Comparison of ENCODE assay signal across 8 mouse cellular contexts in the genomic region with DNA sequence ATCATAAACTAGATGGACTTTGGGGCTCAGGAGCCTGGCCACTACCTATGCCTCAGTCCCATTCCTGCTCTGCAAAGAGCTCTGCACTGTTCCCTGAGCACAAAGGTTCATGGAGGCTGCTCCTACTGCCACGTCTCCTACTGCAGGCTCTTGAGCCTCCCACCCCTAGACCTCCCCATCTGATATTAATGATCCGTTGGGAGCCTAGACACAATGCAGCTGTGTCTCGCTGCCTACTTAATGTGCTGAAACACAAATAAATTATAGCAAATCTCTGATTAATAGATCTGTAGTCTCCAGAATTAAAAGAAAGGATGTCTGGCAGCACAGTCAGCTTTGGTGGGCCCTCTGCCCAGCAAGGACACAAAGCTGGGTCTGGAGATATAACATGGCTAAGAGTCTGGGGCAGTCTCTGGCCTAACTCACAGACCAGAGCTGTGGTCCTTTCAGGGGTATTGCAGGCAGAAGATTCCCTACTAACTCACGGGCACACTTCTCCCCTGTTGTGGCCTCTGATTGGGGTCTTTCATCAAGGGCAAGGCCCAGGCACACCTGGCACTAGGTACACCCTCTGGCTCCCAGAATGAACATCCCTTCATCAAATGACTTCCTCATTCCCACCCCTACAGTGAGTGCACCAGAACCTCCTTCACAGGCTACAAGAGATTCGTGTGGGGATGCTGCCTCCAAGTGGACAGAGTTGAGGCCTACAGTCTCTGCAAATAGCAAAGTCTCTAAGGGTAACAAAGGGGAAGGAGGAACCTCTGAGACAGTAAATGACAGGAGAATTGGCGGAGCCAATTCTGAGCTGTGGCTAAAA. TPM values are rescaled to one million over a fixed set of nuclear protein-coding genes. Genes with fewer than 3 reads are reported as not detected.
DNase-seq lines count a peak whose midpoint lies in the region; ATAC-seq and TF ChIP-seq lines count a peak whose summit lies in the region.

No protein-coding gene starts in this region.

- no peak overlapping the region for H3K4me3 ChIP-seq in heart, embryonic 11.5 days (ENCODE audit: low read depth, low read length)
- no peak overlapping the region for H3K4me3 ChIP-seq in cortical plate, adult 2 months (ENCODE audit: insufficient read depth, low read length)
- no peak overlapping the region for H3K4me3 ChIP-seq in intestine, embryonic 15.5 days (replicated peaks)
- H3K4me3 ChIP-seq in midbrain, embryonic 11.5 days (ENCODE audit: low read depth, low read length) = no peak overlapping the region

- intact Hi-C loops in left cerebral cortex, postnatal 25 days (cut with DNase I) = loop anchor here (1.0 to 5.0 kb wide), 3 partner anchors 44 to 142 kb away; no protein-coding TSS in a partner anchor

- no peak overlapping the region for H3K4me2 ChIP-seq in heart, embryonic 11.5 days
- H3K4me2 ChIP-seq in intestine, embryonic 15.5 days (replicated peaks) = no peak overlapping the region
- H3K4me2 ChIP-seq in midbrain, embryonic 11.5 days = no peak overlapping the region

- no peak for TF ChIP-seq POLR2A in cortical plate, adult 2 months (IDR thresholded peaks at IDR 0.05; ENCODE audit: extremely low read depth, insufficient read depth, low read length)

- H3K27me3 ChIP-seq in heart, embryonic 11.5 days (ENCODE audit: control insufficient read depth, insufficient read depth, low read length) = no peaks in the 10 kb centered on the region
- no peaks in the 10 kb centered on the region for H3K27me3 ChIP-seq in intestine, embryonic 15.5 days (replicated peaks)
- no peaks in the 10 kb centered on the region for H3K27me3 ChIP-seq in midbrain, embryonic 11.5 days (ENCODE audit: control insufficient read depth, insufficient read depth, low read length)

- peaks cover 6% of the 10 kb centered on the region; the same call in 1 of the 2 replicates for H3K36me3 ChIP-seq in heart, embryonic 11.5 days (ENCODE audit: control insufficient read depth, insufficient read depth, low read length)
- H3K36me3 ChIP-seq in intestine, embryonic 15.5 days = peaks cover 20% of the 10 kb centered on the region
- no peaks in the 10 kb centered on the region for H3K36me3 ChIP-seq in midbrain, embryonic 11.5 days (ENCODE audit: control insufficient read depth, insufficient read depth, low read length)

- no peak for ATAC-seq in heart, embryonic 11.5 days (replicated peaks; ENCODE audit: insufficient number of reproducible peaks, low FRiP score, low TSS enrichment)
- peak; percentile 84 for ATAC-seq in intestine, embryonic 15.5 days
- peak; percentile 81 for ATAC-seq in midbrain, embryonic 11.5 days (ENCODE audit: low FRiP score)

- no peaks in the 10 kb centered on the region for H3K4me1 ChIP-seq in heart, embryonic 11.5 days (ENCODE audit: control insufficient read depth, insufficient read depth, low read length)
- no peaks in the 10 kb centered on the region; the same call in 1 of the 2 replicates for H3K4me1 ChIP-seq in cortical plate, adult 2 months (ENCODE audit: control insufficient read depth, insufficient read depth, low read length)
- no peaks in the 10 kb centered on the region for H3K4me1 ChIP-seq in intestine, embryonic 15.5 days (replicated peaks)
- no peaks in the 10 kb centered on the region for H3K4me1 ChIP-seq in midbrain, embryonic 11.5 days (ENCODE audit: control insufficient read depth, insufficient read depth, low read length)

- no peak overlapping the region for H3K9ac ChIP-seq in heart, embryonic 11.5 days (ENCODE audit: low read depth, low read length)
- H3K9ac ChIP-seq in intestine, embryonic 15.5 days = no peak overlapping the region
- no peak overlapping the region for H3K9ac ChIP-seq in midbrain, embryonic 11.5 days (ENCODE audit: low read length)

- no peak overlapping the region for H3K27ac ChIP-seq in heart, embryonic 11.5 days (ENCODE audit: low read depth, low read length)
- H3K27ac ChIP-seq in cortical plate, adult 2 months (ENCODE audit: insufficient read depth, low read length) = no peak overlapping the region
- H3K27ac ChIP-seq in intestine, embryonic 15.5 days = no peak overlapping the region
- no peak overlapping the region for H3K27ac ChIP-seq in midbrain, embryonic 11.5 days (ENCODE audit: low read depth, low read length)

- 49% methylated on average over 6 of the region's 6 CpGs for WGBS in heart, embryonic 11.5 days (ENCODE audit: insufficient replicate concordance)
- 51% methylated on average over 6 of the region's 6 CpGs for whole genome bisulfite sequencing in intestine, embryonic 15.5 days
- 63% methylated on average over 6 of the region's 6 CpGs for WGBS in midbrain, embryonic 11.5 days

- no peaks in the 10 kb centered on the region for H3K9me3 ChIP-seq in heart, embryonic 11.5 days (replicated peaks; ENCODE audit: control insufficient read depth, low read length)
- H3K9me3 ChIP-seq in intestine, embryonic 15.5 days = no peaks in the 10 kb centered on the region
- no peaks in the 10 kb centered on the region for H3K9me3 ChIP-seq in midbrain, embryonic 11.5 days (ENCODE audit: control insufficient read depth, low read length)

- DNase-seq in heart, adult 11 months = peak; percentile 97
- peak; percentile 37 to 38 for DNase-seq in gastrocnemius, adult 8-10 months (ENCODE audit: low spot score in 2 of 2)
- DNase-seq in left cerebral cortex, postnatal 25 days (ENCODE audit: low spot score in 2 of 2) = peak; percentile 73 to 84
- peak; percentile 95 for DNase-seq in midbrain, embryonic 11.5 days (ENCODE audit: low spot score, missing footprints)
- DNase-seq in right cerebral cortex, postnatal 4 days = peak; percentile 68

- TF ChIP-seq CTCF in cortical plate, adult 2 months (IDR thresholded peaks at IDR 0.05; ENCODE audit: extremely low read depth, insufficient read depth, low read length) = peak; percentile 95

RNA-seq across cellular contexts. Expression of gene Chid1, which starts 14.7 kb away (rescaled TPM):
- 35.0 and 46.7 TPM in 2 replicates for polyA plus RNA-seq in heart, embryonic 11.5 days (2014; fragmentation: Nextera tagmentation; extraction: Ambion mirVana)
- 43.0 and 48.8 TPM in 2 replicates for polyA plus RNA-seq in cortical plate, adult 2 months (2012; rRNA removed)
- total RNA-seq in gastrocnemius, adult 8-10 months (2022) = 10 to 100 TPM in 3 of 4 experiments, 1 to 10 TPM in 1; 9.2 to 14.9 (median 13.0) TPM
- 52.6 and 62.3 TPM in 2 replicates for polyA plus RNA-seq in intestine, embryonic 15.5 days (2015; fragmentation: Nextera tagmentation; extraction: Ambion mirVana)
- 10 to 100 TPM; 66.7 to 68.0 TPM for total RNA-seq in left cerebral cortex, postnatal 25 days (2021)
- polyA plus RNA-seq in midbrain, embryonic 11.5 days (2014; fragmentation: Nextera tagmentation; extraction: Ambion mirVana) = 23.3 and 26.4 TPM in 2 replicates

RNA-seq across cellular contexts. Expression of gene Ap2a2, which starts 37.0 kb away (rescaled TPM):
- polyA plus RNA-seq in heart, embryonic 11.5 days (2014; fragmentation: Nextera tagmentation; extraction: Ambion mirVana) = 53.0 and 66.8 TPM in 2 replicates
- 70.2 and 75.7 TPM in 2 replicates for polyA plus RNA-seq in cortical plate, adult 2 months (2012; rRNA removed)
- 10 to 100 TPM; 54.7 to 64.8 (median 63.0) TPM for total RNA-seq in gastrocnemius, adult 8-10 months (2022)
- 79.1 and 84.1 TPM in 2 replicates for polyA plus RNA-seq in intestine, embryonic 15.5 days (2015; fragmentation: Nextera tagmentation; extraction: Ambion mirVana)
- total RNA-seq in left cerebral cortex, postnatal 25 days (2021) = 100 to 1,000 TPM; 194 to 208 TPM
- polyA plus RNA-seq in midbrain, embryonic 11.5 days (2014; fragmentation: Nextera tagmentation; extraction: Ambion mirVana) = 76.6 and 81.1 TPM in 2 replicates

RNA-seq across cellular contexts. Expression of gene Tspan4, which starts 49.9 kb away (rescaled TPM):
- 58.9 and 69.1 TPM in 2 replicates for polyA plus RNA-seq in heart, embryonic 11.5 days (2014; fragmentation: Nextera tagmentation; extraction: Ambion mirVana)
- polyA plus RNA-seq in cortical plate, adult 2 months (2012; rRNA removed) = 32.4 and 33.0 TPM in 2 replicates
- total RNA-seq in gastrocnemius, adult 8-10 months (2022) = 10 to 100 TPM in 2 of 4 experiments, 1 to 10 TPM in 2; 8.1 to 15.1 (median 11.9) TPM
- polyA plus RNA-seq in intestine, embryonic 15.5 days (2015; fragmentation: Nextera tagmentation; extraction: Ambion mirVana) = 60.7 and 67.8 TPM in 2 replicates
- total RNA-seq in left cerebral cortex, postnatal 25 days (2021) = 10 to 100 TPM; 13.8 to 16.6 TPM
- 26.9 and 28.6 TPM in 2 replicates for polyA plus RNA-seq in midbrain, embryonic 11.5 days (2014; fragmentation: Nextera tagmentation; extraction: Ambion mirVana)

RNA-seq across cellular contexts. Expression of gene Polr2l, which starts 50.0 kb away (rescaled TPM):
- 71.5 and 72.9 TPM in 2 replicates for polyA plus RNA-seq in heart, embryonic 11.5 days (2014; fragmentation: Nextera tagmentation; extraction: Ambion mirVana)
- 49.3 and 52.1 TPM in 2 replicates for polyA plus RNA-seq in cortical plate, adult 2 months (2012; rRNA removed)
- 10 to 100 TPM; 57.4 to 68.5 (median 63.7) TPM for total RNA-seq in gastrocnemius, adult 8-10 months (2022)
- polyA plus RNA-seq in intestine, embryonic 15.5 days (2015; fragmentation: Nextera tagmentation; extraction: Ambion mirVana) = 57.9 and 61.9 TPM in 2 replicates
- total RNA-seq in left cerebral cortex, postnatal 25 days (2021) = 10 to 100 TPM; 40.8 to 45.7 TPM
- 63.5 and 74.2 TPM in 2 replicates for polyA plus RNA-seq in midbrain, embryonic 11.5 days (2014; fragmentation: Nextera tagmentation; extraction: Ambion mirVana)

RNA-seq across cellular contexts. Expression of gene Cd151, which starts 57.8 kb away (rescaled TPM):
- 61.3 and 101 TPM in 2 replicates for polyA plus RNA-seq in heart, embryonic 11.5 days (2014; fragmentation: Nextera tagmentation; extraction: Ambion mirVana)
- 63.5 and 66.0 TPM in 2 replicates for polyA plus RNA-seq in cortical plate, adult 2 months (2012; rRNA removed)
- 10 to 100 TPM; 78.2 to 98.0 (median 86.2) TPM for total RNA-seq in gastrocnemius, adult 8-10 months (2022)
- polyA plus RNA-seq in intestine, embryonic 15.5 days (2015; fragmentation: Nextera tagmentation; extraction: Ambion mirVana) = 21.5 and 25.5 TPM in 2 replicates
- 10 to 100 TPM; 25.3 to 29.6 TPM for total RNA-seq in left cerebral cortex, postnatal 25 days (2021)
- 32.5 and 36.6 TPM in 2 replicates for polyA plus RNA-seq in midbrain, embryonic 11.5 days (2014; fragmentation: Nextera tagmentation; extraction: Ambion mirVana)

Comparison
In these comparisons a context has a peak if more than half of its experiments do, and no peak if none do; other contexts are left out.
1. DNase-seq: peak in every context shown above with its lines; median percentile 97 in heart, adult 11 months; 95 in midbrain, embryonic 11.5 days; 78 in left cerebral cortex, postnatal 25 days; 68 in right cerebral cortex, postnatal 4 days; 38 in gastrocnemius, adult 8-10 months.